Mouse (Mus musculus) midbrain, embryonic 13.5 days (tissue): ENCODE measurements around the gene Rpgr. TPM values are rescaled to one million over a fixed set of nuclear protein-coding genes. Genes with fewer than 3 reads are reported as not detected.

ENCODE experiments used
- ATAC-seq: fragments of 200-750 bp; cut with Nextera tagmentation; 2 replicates; pipeline ENCODE4 v1.8.0; 2017; ENCODE audit warnings: mild to moderate bottlenecking, moderate TSS enrichment, moderate library complexity
- H3K27ac ChIP-seq: fragments of 300-500 bp; sonication (generic); 2 replicates; pipeline ENCODE4 v1.5.1; 2015; ENCODE audit warnings: inconsistent platforms, mild to moderate bottlenecking, moderate library complexity
- H3K27me3 ChIP-seq: fragments of 300-500 bp; sonication (generic); 2 replicates; pipeline ENCODE4 v1.6.1; 2015; ENCODE audit warnings: mild to moderate bottlenecking, inconsistent platforms
- H3K36me3 ChIP-seq: fragments of 300-500 bp; sonication (generic); 2 replicates; pipeline ENCODE4 v1.6.1; 2015; ENCODE audit warnings: mild to moderate bottlenecking, inconsistent platforms
- H3K4me1 ChIP-seq: fragments of 300-500 bp; sonication (generic); replicated peaks from 2 replicates; pipeline ENCODE4 v1.6.1; 2015; ENCODE audit warnings: inconsistent platforms
- H3K4me2 ChIP-seq: fragments of 300-500 bp; sonication (generic); replicated peaks from 2 replicates; pipeline ENCODE4 v1.6.1; 2015; ENCODE audit warnings: moderate library complexity, mild to moderate bottlenecking, inconsistent platforms
- H3K4me3 ChIP-seq: fragments of 300-500 bp; sonication (generic); replicated peaks from 2 replicates; pipeline ENCODE4 v1.5.1; 2015; ENCODE audit warnings: mild to moderate bottlenecking, inconsistent platforms
- H3K9ac ChIP-seq: fragments of 300-500 bp; sonication (generic); replicated peaks from 2 replicates; pipeline ENCODE4 v1.6.1; 2015; ENCODE audit warnings: mild to moderate bottlenecking, inconsistent platforms
- H3K9me3 ChIP-seq: fragments of 300-500 bp; sonication (generic); 2 replicates; pipeline ENCODE4 v1.6.1; 2016; ENCODE audit warnings: mild to moderate bottlenecking, inconsistent platforms
- WGBS: fragments of 180-500 bp; shearing (Covaris S2); methylation state at CpG from one replicate; pipeline ENCODE4 v1.1.7; 2015; 5-methylcytosine and 5-hydroxymethylcytosine counted together
- polyA plus RNA-seq: library from polyadenylated mRNA; unstranded; fragments of >200 nt; fragmentation: Nextera tagmentation; extraction: Ambion mirVana; gene quantifications from 2 replicates; pipeline ENCODE4 v1.2.1, GENCODE M21; 2015

Gene Rpgr
- polyA plus RNA-seq, 1 experiment from 2014 or later = 49.2 TPM

- WGBS = 61% methylated on average over 3 of the region's 3 CpGs
- Histone ChIP-seq H3K9me3 (no peaks in the 10 kb centered on the region), H3K4me2 (no peak overlapping the region), H3K27ac (no peak overlapping the region), H3K27me3 (no peaks in the 10 kb centered on the region), H3K9ac (no peak overlapping the region), H3K4me3 (no peak overlapping the region), H3K36me3 (no peaks in the 10 kb centered on the region), H3K4me1 (no peaks in the 10 kb centered on the region)
- ATAC-seq = no peak
Measured at GRCm38 (mm10) chrX:10152390-10152789, 64.3 kb downstream of the Rpgr start.

GRCm38 (mm10) chrX:10117065-10117719 lies 99.5 kb downstream of the Rpgr start, which contains the start of gene Srpx:
Gene Srpx, minus strand, starts transcription at chrX:10117709.
- Histone ChIP-seq H3K27me3 (no peaks in the 10 kb centered on the region), H3K9me3 (no peaks in the 10 kb centered on the region)

GRCm38 (mm10) chrX:10115780-10116179 lies 100.9 kb downstream of the Rpgr start:
- Histone ChIP-seq H3K27ac (no peak overlapping the region), H3K4me1 (0 out of 2 replicates have a peak, but pooled peaks cover 3% of the 10 kb centered on the region), H3K36me3 (no peaks in the 10 kb centered on the region), H3K27me3 (no peaks in the 10 kb centered on the region), H3K9ac (no peak overlapping the region), H3K9me3 (no peaks in the 10 kb centered on the region), H3K4me3 (no peak overlapping the region), H3K4me2 (no peak overlapping the region)
- ATAC-seq = no peak
- 45% methylated on average over 3 of the region's 3 CpGs for WGBS

More at GRCm38 (mm10) chrX:10117065-10117719, 99.5 kb downstream of the Rpgr start, which contains the start of gene Srpx:
- 33% methylated on average over 19 of the region's 19 CpGs for WGBS
- no peaks in the 10 kb centered on the region for H3K36me3 ChIP-seq
- H3K4me3 ChIP-seq = peak within 1 kb of the TSS; percentile 37
- peak; percentile 78 for ATAC-seq
- peak within 1 kb of the TSS; percentile 58 for H3K4me2 ChIP-seq
- peak within 1 kb of the TSS; percentile 51; the same call in 1 of the 2 replicates for H3K9ac ChIP-seq
- H3K27ac ChIP-seq = no peak within 1 kb of the TSS
- H3K4me1 ChIP-seq = 0 out of 2 replicates have a peak, but pooled peaks cover 3% of the 10 kb centered on the region

- H3K27ac ChIP-seq = no peak overlapping the region
Measured at GRCm38 (mm10) chrX:10110736-10111135, 106.0 kb downstream of the Rpgr start.

GRCm38 (mm10) chrX:10108558-10108957 lies 108.2 kb downstream of the Rpgr start:
- H3K9me3 ChIP-seq = 0 out of 2 replicates have a peak, but pooled peaks cover 3% of the 10 kb centered on the region
- H3K4me2 ChIP-seq = no peak overlapping the region
- H3K27me3 ChIP-seq = no peaks in the 10 kb centered on the region
- WGBS = 69% methylated on average over 4 of the region's 4 CpGs
- H3K9ac ChIP-seq = no peak overlapping the region
- H3K4me1 ChIP-seq = no peaks in the 10 kb centered on the region
- no peak for ATAC-seq
- no peaks in the 10 kb centered on the region for H3K36me3 ChIP-seq
- no peak overlapping the region for H3K27ac ChIP-seq
- no peak overlapping the region for H3K4me3 ChIP-seq

More at GRCm38 (mm10) chrX:10110736-10111135, 106.0 kb downstream of the Rpgr start:
- no peak overlapping the region for H3K9ac ChIP-seq
- ATAC-seq = no peak
- H3K4me2 ChIP-seq = no peak overlapping the region
- no peaks in the 10 kb centered on the region for H3K4me1 ChIP-seq
- no peaks in the 10 kb centered on the region for H3K27me3 ChIP-seq
- 0 out of 2 replicates have a peak, but pooled peaks cover 3% of the 10 kb centered on the region for H3K9me3 ChIP-seq
- WGBS = 66% methylated on average over 1 of the region's 1 CpGs
- H3K4me3 ChIP-seq = no peak overlapping the region
- H3K36me3 ChIP-seq = no peaks in the 10 kb centered on the region

- no peaks in the 10 kb centered on the region for H3K27me3 ChIP-seq
- WGBS = 70% methylated on average over 5 of the region's 5 CpGs
- no peaks in the 10 kb centered on the region for H3K36me3 ChIP-seq
- no peak overlapping the region for H3K4me2 ChIP-seq
- H3K9ac ChIP-seq = no peak overlapping the region
- H3K27ac ChIP-seq = no peak overlapping the region
- H3K4me3 ChIP-seq = no peak overlapping the region
- ATAC-seq = no peak
- H3K4me1 ChIP-seq = no peaks in the 10 kb centered on the region
- 0 out of 2 replicates have a peak, but pooled peaks cover 3% of the 10 kb centered on the region for H3K9me3 ChIP-seq
Measured at GRCm38 (mm10) chrX:10105475-10105874, 111.2 kb downstream of the Rpgr start.

- ATAC-seq = no peak
- Histone ChIP-seq H3K27ac (no peak overlapping the region), H3K36me3 (no peaks in the 10 kb centered on the region), H3K27me3 (no peaks in the 10 kb centered on the region), H3K9me3 (0 out of 2 replicates have a peak, but pooled peaks cover under 1% of the 10 kb centered on the region), H3K4me3 (no peak overlapping the region), H3K4me2 (no peak overlapping the region), H3K4me1 (no peaks in the 10 kb centered on the region), H3K9ac (no peak overlapping the region)
- WGBS = 95% methylated on average over 1 of the region's 1 CpGs
Measured at GRCm38 (mm10) chrX:10102739-10103138, 114.0 kb downstream of the Rpgr start.

- Histone ChIP-seq H3K27ac (no peak overlapping the region), H3K9ac (no peak overlapping the region), H3K4me1 (no peaks in the 10 kb centered on the region), H3K27me3 (no peaks in the 10 kb centered on the region), H3K4me2 (no peak overlapping the region), H3K4me3 (no peak overlapping the region), H3K36me3 (no peaks in the 10 kb centered on the region), H3K9me3 (no peaks in the 10 kb centered on the region)
- ATAC-seq = no peak
- 57% methylated on average over 3 of the region's 3 CpGs for WGBS
Measured at GRCm38 (mm10) chrX:10095797-10096196, 120.9 kb downstream of the Rpgr start.

GRCm38 (mm10) chrX:10080385-10080784 lies 136.3 kb downstream of the Rpgr start:
- Histone ChIP-seq H3K9ac (no peak overlapping the region), H3K27ac (no peak overlapping the region), H3K4me2 (no peak overlapping the region), H3K9me3 (no peaks in the 10 kb centered on the region), H3K36me3 (no peaks in the 10 kb centered on the region), H3K27me3 (no peaks in the 10 kb centered on the region), H3K4me1 (no peaks in the 10 kb centered on the region), H3K4me3 (no peak overlapping the region)
- no peak for ATAC-seq
- WGBS = 69% methylated on average over 3 of the region's 3 CpGs

- Histone ChIP-seq H3K36me3 (no peaks in the 10 kb centered on the region), H3K27ac (no peak overlapping the region), H3K4me2 (no peak overlapping the region), H3K4me1 (no peaks in the 10 kb centered on the region), H3K4me3 (no peak overlapping the region), H3K9ac (no peak overlapping the region), H3K9me3 (no peaks in the 10 kb centered on the region), H3K27me3 (no peaks in the 10 kb centered on the region)
- no peak for ATAC-seq
- 28% methylated on average over 1 of the region's 1 CpGs for WGBS
Measured at GRCm38 (mm10) chrX:10079981-10080380, 136.7 kb downstream of the Rpgr start.

- WGBS = 78% methylated on average over 3 of the region's 3 CpGs
- no peak overlapping the region for H3K4me2 ChIP-seq
- no peak overlapping the region for H3K9ac ChIP-seq
- H3K36me3 ChIP-seq = no peaks in the 10 kb centered on the region
- no peaks in the 10 kb centered on the region for H3K9me3 ChIP-seq
- H3K27ac ChIP-seq = no peak overlapping the region
- H3K27me3 ChIP-seq = no peaks in the 10 kb centered on the region
- no peak overlapping the region for H3K4me3 ChIP-seq
- H3K4me1 ChIP-seq = no peaks in the 10 kb centered on the region
- no peak for ATAC-seq
Measured at GRCm38 (mm10) chrX:10073966-10074365, 142.8 kb downstream of the Rpgr start.

- peak; percentile 53 for ATAC-seq
- no peak overlapping the region for H3K27ac ChIP-seq
- no peak overlapping the region for H3K9ac ChIP-seq
- H3K4me2 ChIP-seq = no peak overlapping the region
- no peaks in the 10 kb centered on the region for H3K27me3 ChIP-seq
- no peak overlapping the region for H3K4me3 ChIP-seq
- WGBS = 70% methylated on average over 2 of the region's 2 CpGs
- no peaks in the 10 kb centered on the region for H3K9me3 ChIP-seq
- H3K4me1 ChIP-seq = no peaks in the 10 kb centered on the region
- no peaks in the 10 kb centered on the region for H3K36me3 ChIP-seq
Measured at GRCm38 (mm10) chrX:10071529-10071928, 145.2 kb downstream of the Rpgr start.
